Mouse (Mus musculus) brain, embryonic 14.5 days (tissue): ENCODE measurements at regions not wholly inside any gene's neighbourhood (a gene's known extent, or its start where the extent isn't known, plus 50 kb on each side); places are given as distances from the start of the nearest gene placed in this dataset.
"Not testable (repeated sequence)": the region's sequence is repeated elsewhere in the genome, so short reads cannot be mapped to it uniquely, and the experiment has no call there.

Experiments
- DNase-seq: peaks from one replicate; pipeline ENCODE4 v3.0.0-alpha.2; 2011; ENCODE audit warnings: low read depth
- CTCF ChIP-seq: fragments of 200-500 bp; IDR thresholded peaks from 2 replicates; pipeline ENCODE4 v1.5.1; 2012; ENCODE audit warnings: inconsistent platforms, mild to moderate bottlenecking, moderate library complexity, borderline replicate concordance; ENCODE audit not compliant: insufficient read depth, insufficient read length; ENCODE audit errors: extremely low read depth
- POLR2A ChIP-seq: fragments of 200-500 bp; IDR thresholded peaks from 2 replicates; pipeline ENCODE4 v1.6.1; 2012; ENCODE audit warnings: mild to moderate bottlenecking, inconsistent platforms, borderline replicate concordance; ENCODE audit not compliant: poor library complexity, insufficient read depth, insufficient read length, severe bottlenecking; ENCODE audit errors: extremely low read depth

- TF ChIP-seq CTCF (no peak), POLR2A (no peak)
- no peak for DNase-seq
These were observed 112.2 kb downstream of the Kif20b start for GRCm38 (mm10) chr19:35034408-35034807.

DNA sequence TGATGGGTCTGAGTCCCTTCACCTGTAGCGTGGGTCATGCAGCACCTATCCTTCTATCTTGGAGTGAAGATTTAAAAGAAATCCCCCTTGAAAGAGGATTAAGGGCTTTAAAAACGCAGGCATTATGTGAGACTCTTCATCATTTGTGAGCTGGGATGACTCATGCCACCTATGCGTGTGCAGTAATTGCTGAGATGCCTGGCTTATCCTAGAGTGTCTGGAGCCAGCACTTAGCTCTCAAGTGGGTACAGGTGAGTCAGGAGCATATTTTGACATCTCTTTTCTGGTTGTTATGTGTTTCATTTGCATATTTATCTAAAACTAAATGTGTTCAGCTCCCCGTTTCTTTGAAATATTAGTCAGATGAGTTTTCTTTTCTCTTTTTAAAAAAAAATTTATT lies 123.4 kb downstream of the Kif20b start:
- no peak for DNase-seq
- TF ChIP-seq POLR2A (no peak), CTCF (no peak)

- TF ChIP-seq POLR2A, result no peak
- no peak for TF ChIP-seq CTCF
- DNase-seq, result no peak
These were observed 144.3 kb downstream of the Kif20b start for GRCm38 (mm10) chr19:35066352-35066935.

DNA sequence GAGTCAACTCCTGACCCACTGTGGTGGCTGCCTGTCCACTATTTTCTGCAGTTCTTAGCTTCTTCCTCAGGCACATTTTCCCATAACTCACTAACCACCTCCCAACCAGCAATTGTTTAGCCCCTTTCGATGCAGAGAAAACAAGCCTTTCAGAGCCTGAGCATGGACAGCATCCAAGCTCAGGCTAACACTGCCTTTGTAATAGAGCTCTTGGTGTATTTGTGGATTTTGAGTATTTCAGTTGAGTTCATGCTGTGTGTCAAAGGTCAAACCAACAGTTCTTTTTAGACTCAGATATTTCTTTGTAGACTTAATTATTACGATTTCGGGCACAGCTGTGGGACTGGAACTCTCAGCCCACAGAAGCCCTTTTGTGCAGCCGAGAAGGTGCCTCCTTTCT lies 159.0 kb downstream of the Kif20b start:
- TF ChIP-seq POLR2A, result no peak
- TF ChIP-seq CTCF, result no peak

GRCm38 (mm10) chr19:35101244-35101643 lies 179.1 kb downstream of the Kif20b start:
- TF ChIP-seq POLR2A (no peak), CTCF (no peak)
- DNase-seq, result peak; percentile 68

More for the DNA sequence above, 159.0 kb downstream of the Kif20b start:
- DNase-seq, result peak; percentile 66

DNA sequence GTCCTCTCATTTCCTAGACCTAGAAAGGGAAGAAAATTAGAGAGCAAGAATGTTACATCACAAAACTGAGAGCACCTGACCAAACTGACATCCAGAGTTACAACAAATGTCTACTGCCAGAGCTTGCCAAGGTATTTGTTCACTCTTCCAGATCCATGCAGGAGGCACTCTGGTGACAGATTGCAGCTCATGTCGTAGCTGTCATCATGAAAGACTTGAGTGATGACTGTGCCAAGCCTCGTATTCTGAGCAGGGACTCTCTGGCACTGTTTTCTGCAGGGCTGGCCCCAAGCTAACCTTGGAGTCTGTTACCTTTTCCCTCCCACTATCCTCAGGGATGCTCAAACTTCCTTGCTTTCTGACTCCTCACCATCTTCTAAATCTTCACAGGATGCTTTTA lies 192.2 kb downstream of the Kif20b start:
- peak; percentile 31 for DNase-seq
- TF ChIP-seq CTCF (no peak), POLR2A (no peak)

- peak; percentile 56 for DNase-seq
- TF ChIP-seq CTCF (no peak), POLR2A (no peak)
These were observed 203.1 kb downstream of the Kif20b start for GRCm38 (mm10) chr19:35125278-35125677.

- no peak for DNase-seq
- TF ChIP-seq CTCF (no peak), POLR2A (no peak)
These were observed 204.5 kb downstream of the Kif20b start for GRCm38 (mm10) chr19:35126594-35127051.

- TF ChIP-seq CTCF (no peak), POLR2A (no peak)
- no peak for DNase-seq
These were observed 205.9 kb downstream of the Kif20b start for GRCm38 (mm10) chr19:35128104-35128503.

GRCm38 (mm10) chr19:35143131-35143530 lies 221.0 kb downstream of the Kif20b start:
- no peak for DNase-seq
- TF ChIP-seq CTCF (no peak), POLR2A (no peak)

DNA sequence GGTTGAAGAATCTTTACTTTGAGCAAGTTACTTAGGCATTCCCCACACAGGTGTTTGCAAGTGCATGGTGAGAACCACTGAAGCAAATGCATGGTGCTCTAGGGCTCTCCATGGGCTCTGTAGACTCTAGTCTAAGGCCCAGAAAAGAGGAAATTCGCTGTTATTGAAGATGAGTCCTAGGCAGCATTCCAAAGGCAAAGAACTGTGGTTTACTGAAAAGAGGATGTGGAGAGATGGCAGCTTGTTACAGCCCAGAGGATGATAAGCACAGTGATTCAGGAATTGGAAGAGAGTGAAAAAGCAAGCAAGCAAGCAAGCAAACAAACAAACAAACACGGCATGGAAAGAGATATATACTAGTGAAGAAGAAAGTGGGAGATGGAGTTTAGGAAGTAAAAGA lies 221.6 kb downstream of the Kif20b start:
- no peak for TF ChIP-seq CTCF
- no peak for TF ChIP-seq POLR2A
- no peak for DNase-seq

- not testable (repeated sequence) for DNase-seq
These were observed 227.3 kb downstream of the Kif20b start for GRCm38 (mm10) chr19:35149476-35149875.
